Mouse (Mus musculus): ENCODE data around the gene Neurod4. TPM values are rescaled to one million over a fixed set of nuclear protein-coding genes. Genes with fewer than 3 reads are reported as not detected.
"Not testable (repeated sequence)": the region's sequence is repeated elsewhere in the genome, so short reads cannot be mapped to it uniquely, and the experiment has no call there.

Gene Neurod4
- total and polyA plus RNA-seq, 2 experiments, result not detected

GRCm38 (mm10) chr10:130315846-130316245 is 35.8 kb upstream of the Neurod4 start:
- no peaks in the 10 kb centered on the region for H3K36me3 ChIP-seq (ENCODE audit: control insufficient read depth, insufficient read depth, low read length)
- H3K4me1 ChIP-seq (ENCODE audit: control insufficient read depth, insufficient read depth, low read length), result no peaks in the 10 kb centered on the region
- H3K9ac ChIP-seq (ENCODE audit: low read depth, low read length), result no peak overlapping the region
- no peaks in the 10 kb centered on the region for H3K79me2 ChIP-seq (ENCODE audit: control insufficient read depth, insufficient read depth, low read length)
- no peak for DNase-seq (ENCODE audit: extremely low read depth, low read depth, low spot score)
- no peak overlapping the region for H3K27ac ChIP-seq (replicated peaks; ENCODE audit: insufficient read depth, low read depth, low read length)
- TF ChIP-seq CTCF (IDR thresholded peaks at IDR 0.05; ENCODE audit: low read depth, low read length), result no peak
- no peak for TF ChIP-seq POLR2A (IDR thresholded peaks at IDR 0.05; ENCODE audit: extremely low read depth, insufficient read depth, low read length)
- no peaks in the 10 kb centered on the region for H3K27me3 ChIP-seq (ENCODE audit: control insufficient read depth, insufficient read depth, low read length)
- H3K4me3 ChIP-seq (ENCODE audit: insufficient read depth, low read depth, low read length), result no peak overlapping the region

- no peak for DNase-seq (ENCODE audit: extremely low read depth, low read depth, low spot score)
- H3K79me2 ChIP-seq (ENCODE audit: control insufficient read depth, insufficient read depth, low read length), result no peaks in the 10 kb centered on the region
These were observed 34.2 kb upstream of the Neurod4 start for GRCm38 (mm10) chr10:130314110-130314829.

GRCm38 (mm10) chr10:130313531-130313930 is 33.5 kb upstream of the Neurod4 start:
- TF ChIP-seq CTCF (IDR thresholded peaks at IDR 0.05; ENCODE audit: low read depth, low read length) (no peak; the same call in 1 of the 2 replicates), POLR2A (IDR thresholded peaks at IDR 0.05; ENCODE audit: extremely low read depth, insufficient read depth, low read length) (no peak)
- DNase-seq (ENCODE audit: extremely low read depth, low read depth, low spot score), result no peak
- Histone ChIP-seq H3K79me2 (ENCODE audit: control insufficient read depth, insufficient read depth, low read length) (no peaks in the 10 kb centered on the region), H3K4me1 (ENCODE audit: control insufficient read depth, insufficient read depth, low read length) (no peaks in the 10 kb centered on the region), H3K9ac (ENCODE audit: low read depth, low read length) (no peak overlapping the region), H3K27ac (replicated peaks; ENCODE audit: insufficient read depth, low read depth, low read length) (no peak overlapping the region), H3K36me3 (ENCODE audit: control insufficient read depth, insufficient read depth, low read length) (no peaks in the 10 kb centered on the region), H3K27me3 (ENCODE audit: control insufficient read depth, insufficient read depth, low read length) (no peaks in the 10 kb centered on the region), H3K4me3 (ENCODE audit: insufficient read depth, low read depth, low read length) (no peak overlapping the region)
- WGBS, result 48% methylated on average over 1 of the region's 1 CpGs

More at GRCm38 (mm10) chr10:130314110-130314829, 34.2 kb upstream of the Neurod4 start:
- Histone ChIP-seq H3K4me3 (ENCODE audit: insufficient read depth, low read depth, low read length) (no peak overlapping the region), H3K27me3 (ENCODE audit: control insufficient read depth, insufficient read depth, low read length) (no peaks in the 10 kb centered on the region), H3K4me1 (ENCODE audit: control insufficient read depth, insufficient read depth, low read length) (no peaks in the 10 kb centered on the region), H3K27ac (replicated peaks; ENCODE audit: insufficient read depth, low read depth, low read length) (no peak overlapping the region), H3K36me3 (ENCODE audit: control insufficient read depth, insufficient read depth, low read length) (no peaks in the 10 kb centered on the region), H3K9ac (ENCODE audit: low read depth, low read length) (no peak overlapping the region)
- WGBS, result 65% methylated on average over 2 of the region's 2 CpGs
- TF ChIP-seq CTCF (IDR thresholded peaks at IDR 0.05; ENCODE audit: low read depth, low read length) (no peak), POLR2A (IDR thresholded peaks at IDR 0.05; ENCODE audit: extremely low read depth, insufficient read depth, low read length) (no peak)

GRCm38 (mm10) chr10:130311534-130312227 is 31.6 kb upstream of the Neurod4 start:
- H3K36me3 ChIP-seq (ENCODE audit: control insufficient read depth, insufficient read depth, low read length), result no peaks in the 10 kb centered on the region
- 65% methylated on average over 2 of the region's 2 CpGs for WGBS
- H3K27me3 ChIP-seq (ENCODE audit: control insufficient read depth, insufficient read depth, low read length), result no peaks in the 10 kb centered on the region
- H3K9ac ChIP-seq (ENCODE audit: low read depth, low read length), result no peak overlapping the region
- TF ChIP-seq POLR2A (IDR thresholded peaks at IDR 0.05; ENCODE audit: extremely low read depth, insufficient read depth, low read length) (no peak), CTCF (IDR thresholded peaks at IDR 0.05; ENCODE audit: low read depth, low read length) (no peak)
- H3K4me3 ChIP-seq (ENCODE audit: insufficient read depth, low read depth, low read length), result no peak overlapping the region
- no peaks in the 10 kb centered on the region for H3K4me1 ChIP-seq (ENCODE audit: control insufficient read depth, insufficient read depth, low read length)
- H3K79me2 ChIP-seq (ENCODE audit: control insufficient read depth, insufficient read depth, low read length), result no peaks in the 10 kb centered on the region
- no peak for DNase-seq (ENCODE audit: extremely low read depth, low read depth, low spot score)
- H3K27ac ChIP-seq (replicated peaks; ENCODE audit: insufficient read depth, low read depth, low read length), result no peak overlapping the region

GRCm38 (mm10) chr10:130304138-130304537 is 24.1 kb upstream of the Neurod4 start:
- not testable (repeated sequence) for DNase-seq (ENCODE audit: extremely low read depth, low read depth, low spot score); H3K27ac ChIP-seq (replicated peaks; ENCODE audit: insufficient read depth, low read depth, low read length); H3K9ac ChIP-seq (ENCODE audit: low read depth, low read length); H3K79me2 ChIP-seq (ENCODE audit: control insufficient read depth, insufficient read depth, low read length); H3K27me3 ChIP-seq (ENCODE audit: control insufficient read depth, insufficient read depth, low read length); H3K4me3 ChIP-seq (ENCODE audit: insufficient read depth, low read depth, low read length); H3K36me3 ChIP-seq (ENCODE audit: control insufficient read depth, insufficient read depth, low read length); H3K4me1 ChIP-seq (ENCODE audit: control insufficient read depth, insufficient read depth, low read length)
- 82% methylated on average over 4 of the region's 5 CpGs for WGBS

GRCm38 (mm10) chr10:130298748-130299147 is 18.7 kb upstream of the Neurod4 start:
- peak; percentile 48 for TF ChIP-seq CTCF (IDR thresholded peaks at IDR 0.05; ENCODE audit: low read depth, low read length)
- whole genome bisulfite sequencing, result 15% methylated on average over 4 of the region's 4 CpGs
- DNase-seq (ENCODE audit: extremely low read depth, low read depth, low spot score), result not testable (repeated sequence)

More at GRCm38 (mm10) chr10:130298748-130299147, 18.7 kb upstream of the Neurod4 start:
- H3K36me3 ChIP-seq (ENCODE audit: control insufficient read depth, insufficient read depth, low read length); H3K4me1 ChIP-seq (ENCODE audit: control insufficient read depth, insufficient read depth, low read length); H3K27ac ChIP-seq (replicated peaks; ENCODE audit: insufficient read depth, low read depth, low read length); H3K79me2 ChIP-seq (ENCODE audit: control insufficient read depth, insufficient read depth, low read length); H3K9ac ChIP-seq (ENCODE audit: low read depth, low read length); H3K27me3 ChIP-seq (ENCODE audit: control insufficient read depth, insufficient read depth, low read length); H3K4me3 ChIP-seq (ENCODE audit: insufficient read depth, low read depth, low read length): not testable (repeated sequence)

Measured in liver, adult 2 months (tissue).